Mouse (Mus musculus): ENCODE measurements around the gene Bub1b. TPM values are rescaled to one million over a fixed set of nuclear protein-coding genes. Genes with fewer than 3 reads are reported as not detected.

Gene Bub1b
- polyA plus RNA-seq, 1 experiment: not detected

DNA sequence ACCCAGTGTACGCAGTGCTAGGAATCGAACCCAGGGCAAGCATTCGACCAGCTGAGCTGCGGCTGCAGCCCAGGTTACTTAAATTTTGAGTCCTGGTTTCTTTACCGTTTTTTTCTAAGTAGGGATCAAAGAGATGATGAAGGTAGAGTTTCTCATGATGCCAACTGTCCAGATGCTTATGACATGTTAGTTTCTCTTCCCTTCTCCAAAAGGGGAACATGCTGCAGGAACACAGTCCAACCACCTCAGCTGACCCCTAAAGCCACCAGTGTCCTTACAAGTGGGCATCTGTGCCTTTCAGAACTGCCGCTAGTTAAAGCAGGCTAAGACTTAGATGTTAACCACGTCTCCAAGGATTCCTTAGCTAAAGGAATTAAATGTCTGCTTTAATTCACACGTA, 30.8 kb upstream of the Bub1b start:
- Histone ChIP-seq H3K4me3 (ENCODE audit: insufficient read depth, low read depth, low read length) (no peak overlapping the region), H3K27ac (ENCODE audit: insufficient read depth, low read depth, low read length) (no peak overlapping the region), H3K4me1 (ENCODE audit: control insufficient read depth, insufficient read depth, low read length) (no peaks in the 10 kb centered on the region)
- WGBS: 83% methylated on average over 8 of the region's 8 CpGs
- TF ChIP-seq POLR2A (IDR thresholded peaks at IDR 0.05; ENCODE audit: insufficient read depth, low read depth, low read length) (no peak), CTCF (IDR thresholded peaks at IDR 0.05; ENCODE audit: insufficient read depth, low read depth, low read length) (no peak)

DNA sequence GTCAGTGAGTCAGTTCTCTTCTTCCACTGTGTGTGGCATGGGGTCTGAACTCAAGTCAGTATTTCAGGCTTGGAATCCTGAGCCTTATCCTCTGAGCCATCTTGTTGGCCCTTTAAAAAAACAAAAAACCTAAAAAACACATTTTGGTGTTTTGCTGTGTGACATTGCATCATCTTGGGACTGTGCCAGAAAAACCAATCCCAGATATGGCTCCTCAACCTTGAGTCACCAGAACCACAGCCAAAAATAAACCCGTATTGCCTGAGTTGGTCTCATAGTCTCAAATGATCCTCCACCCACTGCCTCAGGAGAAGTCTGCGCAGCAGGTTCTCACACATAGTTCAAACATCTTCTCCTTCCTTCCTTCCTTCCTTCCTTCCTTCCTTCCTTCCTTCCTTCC, 27.1 kb upstream of the Bub1b start:
- no peak overlapping the region for H3K4me3 ChIP-seq (ENCODE audit: insufficient read depth, low read depth, low read length)
- H3K27ac ChIP-seq (ENCODE audit: insufficient read depth, low read depth, low read length): no peak overlapping the region
- WGBS: 53% methylated on average over 2 of the region's 2 CpGs
- no peaks in the 10 kb centered on the region for H3K4me1 ChIP-seq (ENCODE audit: control insufficient read depth, insufficient read depth, low read length)
- TF ChIP-seq CTCF (IDR thresholded peaks at IDR 0.05; ENCODE audit: insufficient read depth, low read depth, low read length): no peak
- TF ChIP-seq POLR2A (IDR thresholded peaks at IDR 0.05; ENCODE audit: insufficient read depth, low read depth, low read length): no peak

DNA sequence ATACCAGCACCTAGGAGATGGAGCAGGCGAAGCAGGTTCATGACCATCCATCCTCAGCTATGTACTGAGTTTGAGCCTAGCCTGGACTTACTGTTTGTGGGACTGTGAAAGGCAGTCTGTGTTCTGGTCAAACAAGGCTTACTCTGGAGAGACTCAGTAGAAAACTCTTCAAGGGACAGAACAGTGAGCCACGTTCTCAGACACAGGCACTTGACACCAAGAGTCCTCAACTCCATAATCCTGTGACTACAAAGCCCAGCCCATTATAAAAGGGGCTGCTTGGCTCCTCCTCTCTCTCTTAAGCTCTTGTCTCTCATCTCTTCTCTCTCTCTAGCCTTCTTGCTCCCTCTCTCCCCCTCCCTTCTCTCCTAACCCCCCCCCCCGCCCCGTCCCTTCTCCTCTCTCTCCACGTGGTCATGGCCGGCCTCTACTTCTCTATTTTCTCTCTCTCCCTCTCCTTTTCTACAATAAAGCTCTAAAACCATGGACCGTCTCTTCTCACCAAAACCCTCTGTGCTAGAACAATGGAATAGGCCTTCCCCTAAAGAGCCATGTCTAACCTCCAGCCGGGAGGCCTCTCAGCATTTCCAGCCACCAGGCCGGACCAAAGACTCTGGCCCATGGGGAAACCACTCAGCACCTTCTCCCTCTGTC, 25.7 kb upstream of the Bub1b start:
- H3K27ac ChIP-seq (ENCODE audit: insufficient read depth, low read depth, low read length): no peak overlapping the region
- no peaks in the 10 kb centered on the region for H3K4me1 ChIP-seq (ENCODE audit: control insufficient read depth, insufficient read depth, low read length)
- TF ChIP-seq CTCF (IDR thresholded peaks at IDR 0.05; ENCODE audit: insufficient read depth, low read depth, low read length) (no peak), POLR2A (IDR thresholded peaks at IDR 0.05; ENCODE audit: insufficient read depth, low read depth, low read length) (no peak)
- H3K4me3 ChIP-seq (ENCODE audit: insufficient read depth, low read depth, low read length): no peak overlapping the region
- 74% methylated on average over 9 of the region's 9 CpGs for WGBS

DNA sequence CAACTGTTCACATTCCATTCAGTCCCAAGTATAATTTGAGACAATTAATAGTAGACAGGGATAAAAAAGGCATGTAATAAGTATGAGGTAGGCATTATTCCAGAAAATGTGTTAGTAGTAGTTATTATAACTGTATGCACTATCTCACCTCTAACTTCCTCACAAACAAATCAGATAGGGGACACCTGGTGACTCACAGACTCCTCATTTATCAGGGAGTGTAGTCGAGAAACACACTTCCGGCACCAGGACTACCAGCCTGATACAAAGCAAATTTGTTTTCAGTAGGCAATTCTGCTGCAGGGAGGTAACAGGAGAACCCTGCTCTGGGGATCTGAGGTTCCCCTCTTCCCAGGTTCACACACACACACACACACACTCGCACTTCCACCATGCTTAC, 24.9 kb upstream of the Bub1b start:
- TF ChIP-seq POLR2A (IDR thresholded peaks at IDR 0.05; ENCODE audit: insufficient read depth, low read depth, low read length) (no peak), CTCF (IDR thresholded peaks at IDR 0.05; ENCODE audit: insufficient read depth, low read depth, low read length) (no peak)
- Histone ChIP-seq H3K4me3 (ENCODE audit: insufficient read depth, low read depth, low read length) (no peak overlapping the region), H3K4me1 (ENCODE audit: control insufficient read depth, insufficient read depth, low read length) (no peaks in the 10 kb centered on the region), H3K27ac (ENCODE audit: insufficient read depth, low read depth, low read length) (no peak overlapping the region)
- 84% methylated on average over 3 of the region's 3 CpGs for WGBS

DNA sequence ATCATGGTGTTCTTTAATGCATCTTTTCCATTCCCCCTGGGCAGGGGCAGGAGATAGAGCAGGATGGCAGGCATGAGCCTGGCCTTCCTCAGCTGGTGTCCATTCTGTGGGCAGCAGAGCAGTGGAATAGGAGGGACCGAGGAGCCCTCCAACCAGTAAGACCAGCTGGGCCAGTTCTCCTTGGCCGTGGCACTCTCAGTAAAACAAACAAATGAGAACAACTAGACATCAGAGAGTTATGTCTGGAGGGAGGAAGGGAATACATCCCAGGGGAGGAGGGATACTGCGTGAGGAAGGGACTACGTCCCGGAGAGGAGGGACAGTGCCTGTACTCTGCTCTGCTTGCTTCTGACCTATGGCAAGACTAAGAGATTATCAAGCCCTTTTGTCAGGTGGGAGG, 12.0 kb upstream of the Bub1b start:
- no peak overlapping the region for H3K4me3 ChIP-seq (ENCODE audit: insufficient read depth, low read depth, low read length)
- TF ChIP-seq CTCF (IDR thresholded peaks at IDR 0.05; ENCODE audit: insufficient read depth, low read depth, low read length) (no peak), POLR2A (IDR thresholded peaks at IDR 0.05; ENCODE audit: insufficient read depth, low read depth, low read length) (no peak)
- no peaks in the 10 kb centered on the region for H3K4me1 ChIP-seq (ENCODE audit: control insufficient read depth, insufficient read depth, low read length)
- no peak overlapping the region for H3K27ac ChIP-seq (ENCODE audit: insufficient read depth, low read depth, low read length)
- WGBS: 90% methylated on average over 5 of the region's 5 CpGs

GRCm38 (mm10) chr2:118587686-118588085, 10.3 kb upstream of the Bub1b start:
- 78% methylated on average over 3 of the region's 3 CpGs for WGBS
- H3K27ac ChIP-seq (ENCODE audit: insufficient read depth, low read depth, low read length): no peak overlapping the region

GRCm38 (mm10) chr2:118591083-118591482, 6.9 kb upstream of the Bub1b start:
- WGBS: 89% methylated on average over 4 of the region's 4 CpGs
- no peak overlapping the region for H3K27ac ChIP-seq (ENCODE audit: insufficient read depth, low read depth, low read length)
- no peaks in the 10 kb centered on the region for H3K4me1 ChIP-seq (ENCODE audit: control insufficient read depth, insufficient read depth, low read length)
- TF ChIP-seq POLR2A (IDR thresholded peaks at IDR 0.05; ENCODE audit: insufficient read depth, low read depth, low read length): no peak
- no peak for TF ChIP-seq CTCF (IDR thresholded peaks at IDR 0.05; ENCODE audit: insufficient read depth, low read depth, low read length)
- no peak overlapping the region for H3K4me3 ChIP-seq (ENCODE audit: insufficient read depth, low read depth, low read length)

More at GRCm38 (mm10) chr2:118587686-118588085, 10.3 kb upstream of the Bub1b start:
- Histone ChIP-seq H3K4me3 (ENCODE audit: insufficient read depth, low read depth, low read length) (no peak overlapping the region), H3K4me1 (ENCODE audit: control insufficient read depth, insufficient read depth, low read length) (no peaks in the 10 kb centered on the region)
- TF ChIP-seq POLR2A (IDR thresholded peaks at IDR 0.05; ENCODE audit: insufficient read depth, low read depth, low read length): no peak
- TF ChIP-seq CTCF (IDR thresholded peaks at IDR 0.05; ENCODE audit: insufficient read depth, low read depth, low read length): no peak

- Histone ChIP-seq H3K4me1 (ENCODE audit: control insufficient read depth, insufficient read depth, low read length) (peaks cover 3% of the 10 kb centered on the region), H3K4me3 (ENCODE audit: insufficient read depth, low read depth, low read length) (no peak overlapping the region), H3K27ac (ENCODE audit: insufficient read depth, low read depth, low read length) (no peak overlapping the region)
- TF ChIP-seq CTCF (IDR thresholded peaks at IDR 0.05; ENCODE audit: insufficient read depth, low read depth, low read length) (no peak), POLR2A (IDR thresholded peaks at IDR 0.05; ENCODE audit: insufficient read depth, low read depth, low read length) (no peak)
- 38% methylated on average over 5 of the region's 5 CpGs for WGBS
Observed at GRCm38 (mm10) chr2:118599087-118599486, 1.1 kb downstream of the Bub1b start.

DNA sequence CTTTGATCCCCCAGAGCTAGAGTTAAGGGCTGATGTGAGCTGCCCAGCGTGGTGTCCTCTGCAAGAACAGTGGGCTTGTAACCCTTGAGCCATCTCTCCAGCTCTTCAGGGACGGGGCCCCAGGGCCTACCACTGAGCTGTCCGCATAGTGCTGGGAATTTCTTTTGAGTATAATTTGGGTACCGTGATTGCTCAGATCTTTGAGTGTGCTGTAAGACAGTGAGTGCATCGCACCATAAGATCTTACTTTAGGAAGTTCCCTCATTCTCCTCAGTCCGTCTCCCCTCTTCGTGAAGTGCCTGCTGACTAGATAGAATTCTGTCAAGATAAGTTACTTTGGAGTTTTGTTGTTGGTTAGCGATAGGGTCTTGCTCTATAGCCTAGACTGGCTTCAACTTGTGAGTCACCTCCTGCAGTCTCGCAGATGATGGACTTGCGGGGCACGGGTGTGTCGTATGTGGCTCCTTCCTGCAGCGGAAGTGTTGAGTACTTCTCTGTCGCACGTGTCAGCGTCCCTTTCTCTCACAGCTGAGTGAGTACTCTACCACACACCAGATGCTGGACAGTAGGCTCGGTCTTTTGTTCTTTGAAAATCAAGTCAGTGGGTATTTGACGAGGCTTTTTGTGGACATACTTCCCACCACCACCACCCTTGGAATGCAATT, 3.7 kb downstream of the Bub1b start:
- no peak for TF ChIP-seq POLR2A (IDR thresholded peaks at IDR 0.05; ENCODE audit: insufficient read depth, low read depth, low read length)
- TF ChIP-seq CTCF (IDR thresholded peaks at IDR 0.05; ENCODE audit: insufficient read depth, low read depth, low read length): no peak
- Histone ChIP-seq H3K4me3 (ENCODE audit: insufficient read depth, low read depth, low read length) (no peak overlapping the region), H3K27ac (ENCODE audit: insufficient read depth, low read depth, low read length) (no peak overlapping the region), H3K4me1 (ENCODE audit: control insufficient read depth, insufficient read depth, low read length) (peaks cover 3% of the 10 kb centered on the region)
- WGBS: 94% methylated on average over 18 of the region's 18 CpGs

Data from olfactory bulb, adult 2 months (tissue).